Mouse (Mus musculus) heart, postnatal 14 days (tissue): ENCODE results near the gene Slc25a54. TPM values are rescaled to one million over a fixed set of nuclear protein-coding genes. Genes with fewer than 3 reads are reported as not detected.
A peak's percentile ranks its signal among the peaks of the same experiment; 100 is the strongest.

ENCODE experiments used
- DNase-seq, 2 experiments: peaks; one replicate each; pipeline ENCODE4 v3.0.0; 2021 to 2022
- intact Hi-C: fragments of 180-260 bp; cut with DNase I; formaldehyde crosslinking; loops from one replicate; pipeline ENCODE4 v1.15.1; 2025
- microRNA-seq, 2 experiments: library from miRNA; unstranded; fragments of <30 nt; microRNA quantifications; one replicate each; pipeline ENCODE4 v1.2.0; 2021 to 2022
- total RNA-seq, 2 experiments: library from RNA; stranded (reverse); gene quantifications; 2 replicates each; pipeline ENCODE4 v1.2.3; 2021

Slc25a54 gene
- total RNA-seq, 2 experiments from 2014 or later: not detected

DNA sequence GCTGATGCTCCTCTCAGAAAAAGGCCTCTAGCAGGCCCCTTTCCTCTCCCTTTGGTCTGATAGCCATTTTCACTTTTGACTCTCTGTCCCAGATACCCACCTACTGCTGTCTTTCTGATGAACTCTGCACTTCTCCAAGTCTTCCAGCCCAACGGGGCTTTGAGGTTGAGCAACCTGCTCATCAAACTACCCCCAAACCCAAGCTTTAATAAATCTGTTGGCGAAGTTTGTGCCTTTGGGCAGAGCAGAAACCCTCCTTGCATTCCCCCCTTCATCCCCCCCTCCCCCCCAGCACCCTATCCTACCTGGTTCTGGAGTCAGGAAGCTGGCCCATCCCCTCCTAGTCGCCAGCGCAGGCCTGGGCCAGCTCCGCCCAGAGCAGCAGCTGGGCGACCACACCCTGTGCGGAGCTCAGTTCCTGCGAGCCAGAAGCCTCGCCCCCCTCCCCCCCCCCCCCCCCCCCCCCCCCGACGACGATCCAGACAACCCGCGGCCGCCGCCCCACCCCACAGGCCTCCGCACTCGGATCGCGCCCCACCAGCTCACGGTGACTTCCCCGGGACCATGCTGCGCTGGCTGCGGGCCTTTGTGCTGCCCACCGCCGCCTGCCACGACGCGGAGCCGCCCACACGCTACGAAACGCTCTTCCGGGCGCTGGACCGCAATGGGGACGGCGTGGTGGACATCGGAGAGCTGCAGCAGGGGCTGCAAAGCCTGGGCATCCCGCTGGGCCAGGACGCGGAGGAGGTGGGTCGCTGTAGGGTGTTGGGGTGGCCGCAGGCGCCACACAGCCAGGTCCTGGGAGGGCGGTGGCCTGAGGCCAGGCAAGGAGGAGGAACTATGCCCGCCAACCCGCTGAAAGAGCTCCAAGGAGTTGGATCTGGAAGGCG is 42.6 kb downstream of the Slc25a54 start, which contains the start of gene Slc25a24:
Slc25a24 (plus strand) TSS at position 509 of the 890 bp plus-strand sequence.
- DNase-seq: peak; percentile 65 to 67
- intact Hi-C loops: no loop called here

- peak; percentile 50 to 54 for DNase-seq
- intact Hi-C loops: no loop called here
Observed at GRCm38 (mm10) chr3:109123531-109123981, 43.3 kb downstream of the Slc25a54 start.

DNA sequence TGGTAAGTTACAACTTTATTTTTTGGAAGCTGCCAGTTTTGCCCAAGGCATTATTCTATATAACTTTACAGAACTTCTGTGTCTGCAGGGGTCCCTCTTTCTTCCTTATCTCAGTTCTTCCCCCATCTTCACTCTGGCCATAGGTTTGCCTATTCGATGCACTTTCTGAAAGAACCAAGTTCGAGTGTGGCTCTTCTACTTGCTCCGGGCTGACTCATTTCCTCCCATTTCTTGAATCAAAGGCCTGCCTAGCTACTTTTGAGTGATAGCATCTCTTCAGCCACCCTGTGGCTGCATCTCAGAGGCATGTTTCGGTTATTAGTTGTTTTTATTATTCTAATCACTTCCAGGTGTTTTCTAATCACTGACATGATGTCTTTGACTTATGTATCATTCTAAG is 43.8 kb downstream of the Slc25a54 start:
- DNase-seq: no peak
- intact Hi-C loops: no loop called here

- intact Hi-C loops: no loop called here
- DNase-seq: peak in 1 of 2 experiments; percentile 10
Observed at GRCm38 (mm10) chr3:109125531-109125930, 45.3 kb downstream of the Slc25a54 start.

DNA sequence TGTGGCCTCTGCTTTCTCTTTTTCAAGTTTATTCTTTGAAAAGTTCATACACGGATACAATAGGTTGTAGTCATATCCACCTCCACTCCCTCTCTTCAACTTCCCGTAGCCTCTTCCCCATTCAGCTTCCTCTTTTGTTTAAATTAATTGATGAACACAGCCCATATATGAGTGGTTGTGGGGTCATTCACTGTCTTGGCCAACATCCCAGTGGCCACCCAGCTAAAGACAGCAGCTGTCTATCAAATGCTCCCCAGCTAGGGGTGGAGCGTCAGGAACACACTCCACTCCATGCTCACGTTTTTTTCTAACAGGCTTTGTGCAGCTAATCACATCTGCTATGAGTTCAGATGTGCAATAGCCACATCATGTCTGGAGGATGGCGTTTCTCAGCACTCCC is 49.5 kb downstream of the Slc25a54 start:
- DNase-seq: no peak
- intact Hi-C loops: no loop called here

DNA sequence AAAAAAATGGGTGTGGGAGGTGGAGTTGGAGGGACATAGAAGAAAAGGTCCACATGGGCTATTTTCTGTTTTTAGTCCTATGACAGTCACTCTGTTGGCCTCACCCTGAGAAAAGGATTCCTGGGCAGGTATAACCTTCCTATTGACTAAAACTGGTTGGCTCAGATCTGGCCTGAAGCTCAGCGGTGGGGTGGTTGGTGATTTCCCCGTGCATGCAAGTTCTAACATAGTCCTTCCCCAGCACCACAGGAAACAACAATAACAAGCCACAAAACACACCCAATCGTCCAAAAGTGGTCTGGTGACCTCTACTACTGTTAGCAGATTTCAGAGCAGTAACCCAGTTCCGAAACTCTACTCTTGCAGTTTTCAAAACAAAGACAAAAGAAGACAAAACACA is 52.7 kb downstream of the Slc25a54 start:
- intact Hi-C loops: no loop called here
- DNase-seq: no peak

DNA sequence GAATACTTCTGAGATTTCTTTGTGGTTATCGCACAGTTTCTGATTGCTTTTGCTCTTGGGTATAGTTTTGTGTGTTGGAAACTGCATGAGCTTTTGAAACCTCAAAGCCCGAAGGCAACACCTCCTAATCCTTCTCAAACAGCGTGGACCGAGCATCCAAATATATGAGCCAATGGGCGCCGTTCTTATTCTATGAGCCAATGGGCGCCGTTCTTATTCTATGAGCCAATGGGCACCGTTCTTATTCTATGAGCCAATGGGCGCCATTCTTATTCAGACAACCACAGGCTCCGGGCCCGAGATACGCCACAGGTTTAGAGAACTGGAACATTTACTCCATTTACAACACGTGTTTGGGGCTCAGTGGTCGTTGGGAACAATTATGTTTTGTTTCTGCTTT is 53.8 kb downstream of the Slc25a54 start:
- intact Hi-C loops: no loop called here
- DNase-seq: no peak

- intact Hi-C loops: no loop called here
- DNase-seq: no peak
Observed at GRCm38 (mm10) chr3:109135352-109135751, 55.1 kb downstream of the Slc25a54 start.

GRCm38 (mm10) chr3:109152561-109152960 is 72.3 kb downstream of the Slc25a54 start:
- intact Hi-C loops: no loop called here

DNA sequence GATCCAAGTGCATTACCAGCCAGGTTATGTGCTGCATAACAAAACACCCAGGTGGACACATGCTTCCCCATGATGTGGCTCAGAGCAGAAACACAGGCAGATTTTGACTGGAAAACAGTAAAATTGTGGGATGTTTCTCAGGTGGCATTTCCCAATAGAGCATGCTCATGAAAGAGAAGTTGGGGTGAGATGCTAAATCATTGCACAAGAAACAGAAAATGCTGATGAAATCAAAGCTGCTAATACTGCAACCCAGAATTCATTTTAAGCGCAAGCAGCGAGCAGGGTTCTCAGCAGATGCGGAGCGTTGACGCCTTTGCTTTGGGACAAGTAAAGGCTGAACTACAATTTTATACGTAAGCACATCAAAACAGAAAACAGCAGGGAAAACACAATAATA is 73.1 kb downstream of the Slc25a54 start:
- intact Hi-C loops: no loop called here
- DNase-seq: no peak

More at GRCm38 (mm10) chr3:109152561-109152960, 72.3 kb downstream of the Slc25a54 start:
- no peak for DNase-seq

GRCm38 (mm10) chr3:109155926-109156669 is 75.8 kb downstream of the Slc25a54 start:
- intact Hi-C loops: no loop called here
- no peak for DNase-seq

DNA sequence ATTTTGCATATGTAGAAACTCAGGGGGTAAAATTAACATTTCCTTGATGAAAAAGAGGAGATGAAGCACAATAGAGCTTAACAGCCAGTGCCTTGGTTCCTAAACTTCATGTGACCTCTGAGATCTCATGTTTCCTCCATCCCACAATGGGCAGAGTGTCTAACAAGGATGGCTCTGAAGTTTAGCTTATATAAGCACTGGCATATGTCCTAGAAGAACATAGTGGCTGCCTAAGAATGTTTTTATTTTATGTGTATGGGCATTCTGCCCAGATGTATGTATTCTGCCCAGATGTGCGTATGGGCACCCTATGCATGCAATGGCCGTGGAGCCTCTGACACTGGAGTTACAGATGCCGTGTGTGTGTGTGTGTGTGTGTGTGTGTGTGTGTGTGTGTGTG is 77.2 kb downstream of the Slc25a54 start:
- DNase-seq: no peak
- intact Hi-C loops: no loop called here

DNA sequence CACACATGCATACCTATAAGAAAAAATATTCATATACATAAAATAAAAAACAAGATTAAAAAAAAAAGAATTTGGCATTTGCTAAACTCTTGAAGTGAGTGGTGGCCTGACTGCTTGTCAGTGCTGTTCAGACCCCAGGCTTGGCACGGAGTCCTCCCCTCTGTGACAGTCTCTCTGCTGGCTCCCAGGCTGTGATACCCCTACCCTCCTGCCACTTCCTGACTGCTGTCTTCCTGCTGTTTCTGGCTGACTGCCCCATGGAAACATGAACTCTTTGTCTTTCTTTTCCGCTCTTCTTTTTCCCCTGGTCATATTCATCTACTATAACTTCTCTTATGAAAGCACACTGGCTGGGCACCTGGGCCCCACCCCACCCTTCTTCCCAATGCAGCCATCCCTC is 83.8 kb downstream of the Slc25a54 start:
- intact Hi-C loops: no loop called here

DNA sequence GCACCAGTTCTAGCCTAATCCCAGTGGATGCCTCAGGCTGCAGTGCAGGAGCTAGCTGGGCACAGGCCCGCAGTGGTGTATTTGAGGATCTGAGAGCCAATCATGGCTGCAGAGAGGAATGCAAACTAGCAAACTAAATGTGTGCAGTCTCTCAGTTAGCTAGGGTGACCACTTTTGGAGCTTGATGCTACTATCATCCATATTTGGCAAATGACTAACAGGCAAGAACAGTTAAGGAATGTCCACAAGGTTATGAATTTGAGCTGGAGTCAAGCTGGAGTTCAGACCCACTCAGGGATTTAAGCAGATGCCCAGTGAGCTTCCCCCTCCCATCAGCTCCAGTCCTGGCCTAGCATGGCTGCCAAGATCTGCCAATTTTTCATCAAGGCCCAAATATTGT is 84.4 kb downstream of the Slc25a54 start:
- no peak for DNase-seq
- intact Hi-C loops: no loop called here

More for the DNA sequence above, 83.8 kb downstream of the Slc25a54 start:
- DNase-seq: no peak

DNA sequence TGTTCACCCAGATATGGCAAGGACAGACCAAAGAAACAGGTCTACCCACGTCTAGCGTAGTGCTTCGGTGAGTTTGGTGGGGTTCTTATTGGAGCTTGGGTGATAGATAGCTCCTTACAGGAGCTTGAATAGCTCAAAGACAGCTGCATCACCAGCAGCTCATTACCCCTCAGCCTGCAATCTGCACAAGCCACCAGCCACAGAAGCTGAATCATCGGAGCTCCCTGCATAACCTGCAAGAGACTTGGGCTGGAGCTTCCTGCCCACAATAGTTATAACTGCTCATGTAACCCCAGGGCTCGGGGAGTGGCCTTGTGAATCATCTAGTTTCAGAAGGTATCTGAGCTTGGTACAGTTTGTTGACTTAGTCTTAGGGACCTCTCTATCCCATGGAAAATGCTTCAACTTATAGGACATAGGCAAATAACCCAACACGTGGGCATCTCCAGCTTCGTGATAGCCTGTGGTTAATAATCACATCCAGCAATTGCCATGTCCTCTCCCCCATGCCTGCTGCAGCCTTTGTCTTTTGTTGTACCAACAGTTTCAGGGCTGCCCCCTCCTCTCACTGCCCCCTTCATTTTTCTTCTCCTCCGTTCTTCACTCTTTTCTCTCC is 85.1 kb downstream of the Slc25a54 start:
- no peak for DNase-seq
- intact Hi-C loops: no loop called here

Small RNA genes within 50 kb of the gene (microRNA-seq; reads per million reads assigned to microRNA genes)
- gene Gm44384: 0 reads per million in 2 experiments

Other genes starting within 250 kb of the Slc25a54 start
- 10 to 100 TPM; 25.9 to 31.3 TPM for gene Stxbp3, start 239.9 kb upstream of the Slc25a54 start, total RNA-seq
- under 1 TPM in 1 of 2 experiments, not detected in 1; 0.12 TPM for gene Fndc7, start 190.5 kb upstream of the Slc25a54 start, total RNA-seq
- gene Prpf38b, start 168.7 kb upstream of the Slc25a54 start, total RNA-seq: 10 to 100 TPM; 27.7 to 28.1 TPM
- not detected for gene Henmt1, start 140.6 kb upstream of the Slc25a54 start, total RNA-seq
- gene Gm9857, start 140.0 kb upstream of the Slc25a54 start, total RNA-seq: not detected
- gene Fam102b, start 52.9 kb upstream of the Slc25a54 start, total RNA-seq: 10 to 100 TPM; 17.2 to 18.1 TPM
- gene Slc25a24, start 42.7 kb downstream of the Slc25a54 start, total RNA-seq: 1 to 10 TPM; 7.7 to 9.3 TPM